Mouse (Mus musculus) heart, embryonic 10.5 days (tissue): Measurements from ENCODE around the gene Ulk4. TPM values are rescaled to one million over a fixed set of nuclear protein-coding genes. Genes with fewer than 3 reads are reported as not detected.

Experiments used
- DNase-seq: peaks from one replicate; pipeline ENCODE4 v3.0.0-alpha.2; 2017; ENCODE audit warnings: low spot score
- H3K27ac ChIP-seq: fragments of 300-500 bp; sonication (generic); 2 replicates; pipeline ENCODE4 v1.5.1; 2016; ENCODE audit warnings: mild to moderate bottlenecking
- H3K27me3 ChIP-seq: fragments of 300-500 bp; sonication (generic); 2 replicates; pipeline ENCODE4 v1.6.1; 2016; ENCODE audit warnings: mild to moderate bottlenecking; ENCODE audit not compliant: poor library complexity, insufficient read depth, severe bottlenecking
- H3K36me3 ChIP-seq: fragments of 300-500 bp; sonication (generic); 2 replicates; pipeline ENCODE4 v1.6.1; 2016; ENCODE audit warnings: mild to moderate bottlenecking, moderate library complexity
- H3K4me1 ChIP-seq: fragments of 300-500 bp; sonication (generic); 2 replicates; pipeline ENCODE4 v1.6.1; 2016; ENCODE audit warnings: mild to moderate bottlenecking
- H3K4me3 ChIP-seq: fragments of 300-500 bp; sonication (generic); 2 replicates; pipeline ENCODE4 v1.5.1; 2016; ENCODE audit warnings: mild to moderate bottlenecking, moderate library complexity
- H3K9me3 ChIP-seq: fragments of 300-500 bp; sonication (generic); 2 replicates; pipeline ENCODE4 v1.6.1; 2016; ENCODE audit warnings: mild to moderate bottlenecking, moderate library complexity
- WGBS: fragments of 180-500 bp; shearing (Covaris S2); methylation state at CpG from one replicate; pipeline ENCODE4 v1.1.7; 2016; 5-methylcytosine and 5-hydroxymethylcytosine counted together
- microRNA-seq: library from miRNA; unstranded; fragments of <30 nt; microRNA quantifications from one replicate; pipeline ENCODE4, GENCODE M21; 2017
- polyA plus RNA-seq: library from polyadenylated mRNA; unstranded; fragments of >200 nt; fragmentation: Nextera tagmentation; extraction: Ambion mirVana; gene quantifications from 2 replicates; pipeline ENCODE4 v1.2.1, GENCODE M21; 2016

Ulk4 gene
- polyA plus RNA-seq, 1 experiment from 2014 or later: 98.5 TPM

GRCm38 (mm10) chr9:120908461-120908860 lies 368.5 kb downstream of the Ulk4 start:
- Histone ChIP-seq H3K4me1 (peaks cover 19% of the 10 kb centered on the region), H3K27me3 (no peaks in the 10 kb centered on the region), H3K9me3 (no peaks in the 10 kb centered on the region), H3K36me3 (no peaks in the 10 kb centered on the region), H3K4me3 (no peak overlapping the region), H3K27ac (no peak overlapping the region)
- WGBS: 85% methylated on average over 6 of the region's 6 CpGs
- no peak for DNase-seq

Small RNA genes within 50 kb of the gene (microRNA-seq; reads per million reads assigned to microRNA genes)
- gene Mir7090: not detected

Other genes with a start within 250 kb of the Ulk4 start
- gene Trak1, start 20.3 kb upstream of the Ulk4 start, polyA plus RNA-seq: 18.2 and 24.1 TPM in 2 replicates
- gene Cck, start 218.5 kb upstream of the Ulk4 start, polyA plus RNA-seq: 11.2 and 12.5 TPM in 2 replicates